Mouse (Mus musculus) left cerebral cortex, adult 9 months (tissue): ENCODE measurements around the gene B3gnt5.
"Not testable (repeated sequence)": the region's sequence is repeated elsewhere in the genome, so short reads cannot be mapped to it uniquely, and the experiment has no call there.

Experiments
- DNase-seq, 2 experiments: peaks; one replicate each; pipeline ENCODE4 v3.0.0; 2022; ENCODE audit warnings: low spot score in 2 of 2

The B3gnt5 gene

DNA sequence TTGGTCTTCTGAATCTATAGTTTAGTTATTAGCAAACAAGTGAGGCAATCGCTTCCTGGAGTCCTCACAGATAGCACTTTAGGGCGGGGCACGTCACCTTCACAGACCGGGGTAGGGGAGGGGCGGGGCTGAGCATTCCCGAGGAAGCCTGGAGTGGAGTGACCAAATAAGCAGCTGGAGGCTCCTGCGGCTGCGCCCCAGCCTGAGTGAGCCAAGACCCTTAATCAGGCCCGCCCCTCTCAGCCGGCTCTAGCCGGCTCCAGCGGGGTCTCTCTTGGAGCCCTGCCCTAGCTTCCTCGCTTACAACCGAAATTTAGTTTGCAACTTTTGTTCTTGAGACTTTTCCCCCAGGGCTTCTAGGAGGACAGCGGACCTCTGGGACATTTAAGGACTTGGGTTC, at the start of gene B3gnt5:
TSS of gene B3gnt5 (plus strand) at position 135 of the 400 bp plus-strand sequence.
- DNase-seq, result no peak

GRCm38 (mm10) chr16:19720959-19721358, 39.0 kb upstream of the B3gnt5 start:
- DNase-seq, result no peak

DNA sequence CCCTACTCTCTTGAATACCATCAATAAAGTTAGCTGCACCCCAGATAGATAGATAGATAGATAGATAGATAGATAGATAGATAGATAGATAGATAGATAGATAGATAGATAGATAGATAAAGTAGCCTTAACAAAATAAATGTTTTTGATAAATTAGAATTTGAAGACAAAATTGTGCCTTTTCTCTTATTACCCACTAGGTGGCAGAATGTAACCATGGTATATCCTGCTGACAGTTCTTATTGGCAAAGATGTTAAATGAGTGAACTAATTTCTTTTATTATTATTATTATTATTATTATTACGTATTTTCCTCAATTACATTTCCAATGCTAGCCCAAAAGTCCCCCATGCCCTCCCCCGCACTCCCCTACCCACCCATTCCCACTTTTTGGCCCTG, 35.9 kb upstream of the B3gnt5 start:
- DNase-seq, result not testable (repeated sequence)

DNA sequence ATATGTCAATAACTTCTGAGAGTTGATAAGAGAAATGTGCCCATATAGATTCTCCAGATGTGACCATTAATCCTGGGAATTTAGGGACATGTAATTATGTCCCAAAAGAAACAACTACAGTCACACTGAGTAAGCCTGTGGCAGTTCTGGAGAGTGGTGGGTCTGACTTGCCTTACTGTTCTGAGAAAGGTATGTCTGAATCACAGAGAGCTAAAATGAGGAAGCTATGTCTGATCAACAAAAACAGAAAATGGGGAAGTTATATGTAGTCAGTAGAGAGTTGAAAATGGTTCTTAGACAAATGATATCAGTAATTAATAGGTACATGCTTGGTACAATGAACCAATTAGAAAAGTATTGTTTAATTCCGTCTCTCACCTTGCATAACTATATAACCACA, 27.1 kb upstream of the B3gnt5 start:
- DNase-seq, result no peak

- DNase-seq, result no peak
Observed at GRCm38 (mm10) chr16:19760505-19761496, 793 bp downstream of the B3gnt5 start.

DNA sequence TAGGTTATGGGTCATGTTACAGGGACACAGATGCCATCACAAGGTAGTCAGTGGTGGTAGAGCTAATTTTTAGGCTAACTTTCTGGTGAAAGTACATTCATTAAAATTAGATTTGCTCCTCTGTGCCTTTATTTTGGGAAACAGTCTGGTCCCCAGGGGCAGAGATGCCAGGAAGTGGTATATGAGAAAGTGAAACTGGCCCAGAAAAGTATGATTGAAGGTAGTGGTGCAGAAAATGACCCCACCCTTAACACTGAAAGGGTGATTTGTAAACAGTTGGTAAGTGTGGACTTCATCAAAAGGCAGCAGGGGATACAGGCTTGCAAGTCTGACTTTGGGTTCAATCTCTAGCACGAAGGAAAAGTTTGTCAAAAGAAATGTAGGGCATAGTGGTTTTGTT, 1.7 kb downstream of the B3gnt5 start:
- no peak for DNase-seq

GRCm38 (mm10) chr16:19766107-19766506, 6.1 kb downstream of the B3gnt5 start:
- DNase-seq, result no peak

GRCm38 (mm10) chr16:19768046-19768445, 8.0 kb downstream of the B3gnt5 start:
- DNase-seq, result no peak

DNA sequence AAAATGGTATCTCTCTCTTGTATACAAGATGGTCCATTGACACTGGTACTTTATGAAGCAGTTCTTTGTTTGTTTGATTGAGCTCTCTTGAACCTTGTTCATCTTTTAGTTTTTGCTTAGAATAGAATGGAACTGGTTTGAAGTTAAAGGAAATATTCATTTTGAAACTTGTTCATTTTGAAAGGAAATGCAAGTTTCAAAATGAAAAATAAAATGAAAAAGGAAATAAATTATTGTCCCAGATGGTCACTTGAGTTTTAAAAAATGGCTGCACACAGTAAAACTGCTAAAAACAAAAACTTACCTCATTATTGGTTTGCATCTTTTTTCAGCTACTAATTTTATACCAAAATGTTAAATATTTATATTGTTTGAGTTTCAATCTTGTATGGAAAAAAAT, 12.0 kb downstream of the B3gnt5 start:
- no peak for DNase-seq

- no peak for DNase-seq
Observed at GRCm38 (mm10) chr16:19786386-19787090, 26.5 kb downstream of the B3gnt5 start.

GRCm38 (mm10) chr16:19789914-19790313, 29.9 kb downstream of the B3gnt5 start:
- no peak for DNase-seq

GRCm38 (mm10) chr16:19818801-19819200, 58.8 kb downstream of the B3gnt5 start:
- no peak for DNase-seq
